Mouse (Mus musculus): ENCODE measurements around the gene Pa2g4. TPM values are rescaled to one million over a fixed set of nuclear protein-coding genes. Genes with fewer than 3 reads are reported as not detected.

Pa2g4 gene
- polyA plus RNA-seq, 1 experiment from 2014 or later: 163 TPM

DNA sequence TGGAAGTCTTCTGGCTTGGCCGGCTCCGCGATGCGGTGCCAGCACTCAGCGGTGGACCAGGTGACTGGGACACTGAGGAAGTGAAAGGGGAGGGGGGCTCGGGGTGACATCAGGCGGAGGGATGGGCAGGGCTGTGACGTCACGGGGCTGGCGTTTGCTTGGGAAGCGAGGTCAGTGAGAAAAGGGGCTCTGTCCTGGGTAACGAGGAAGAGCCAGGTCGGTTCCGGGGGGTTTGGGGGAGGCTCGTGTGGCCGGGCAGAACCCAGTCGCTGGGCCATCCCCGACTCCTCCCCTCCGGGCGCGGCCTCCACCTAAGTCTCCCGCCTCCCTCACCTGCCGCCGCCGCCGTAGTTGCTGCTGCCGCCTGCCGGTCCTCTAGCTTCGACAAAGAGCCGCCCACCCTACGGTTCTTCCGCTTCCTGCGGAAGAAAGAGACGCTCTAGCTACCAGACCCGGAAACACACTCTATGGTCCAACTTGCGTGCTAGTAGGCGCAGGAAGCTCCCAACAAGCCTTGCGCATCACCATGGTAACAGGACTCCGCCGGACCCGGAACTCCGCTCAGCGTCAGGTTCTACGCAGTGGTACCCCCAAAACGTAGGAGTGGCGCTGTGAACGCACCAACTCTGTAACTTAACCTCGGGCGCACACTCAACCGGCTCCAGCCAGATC is 18.3 kb downstream of the Pa2g4 start, which contains the start of gene Zc3h10:
Zc3h10 (minus strand) TSS at position 414 of the 672 bp plus-strand sequence.
- H3K4me3 ChIP-seq (ENCODE audit: low read depth, low read length): peak within 1 kb of the TSS; percentile 84
- H3K27ac ChIP-seq (ENCODE audit: low read depth, low read length): peak within 1 kb of the TSS; percentile 94
- H3K27me3 ChIP-seq (ENCODE audit: control insufficient read depth, insufficient read depth, low read length): no peaks in the 10 kb centered on the region
- peak within 1 kb of the TSS; percentile 87 for H3K4me2 ChIP-seq
- H3K9ac ChIP-seq (ENCODE audit: low read depth, low read length): peak within 1 kb of the TSS; percentile 95
- ATAC-seq (replicated peaks; ENCODE audit: insufficient number of reproducible peaks, low FRiP score, low TSS enrichment): peak; percentile 83
- H3K9me3 ChIP-seq (replicated peaks; ENCODE audit: control insufficient read depth, low read length): no peaks in the 10 kb centered on the region
- peaks cover 18% of the 10 kb centered on the region for H3K4me1 ChIP-seq (ENCODE audit: control insufficient read depth, insufficient read depth, low read length)
- H3K36me3 ChIP-seq (ENCODE audit: control insufficient read depth, insufficient read depth, low read length): peaks cover 18% of the 10 kb centered on the region
- WGBS (ENCODE audit: insufficient replicate concordance): under 1% methylated on average over 49 of the region's 50 CpGs

- WGBS (ENCODE audit: insufficient replicate concordance): 17% methylated on average over 7 of the region's 7 CpGs
- H3K4me3 ChIP-seq (ENCODE audit: low read depth, low read length): peak overlapping the region; percentile 84
- no peaks in the 10 kb centered on the region for H3K27me3 ChIP-seq (ENCODE audit: control insufficient read depth, insufficient read depth, low read length)
- peaks cover 21% of the 10 kb centered on the region for H3K36me3 ChIP-seq (ENCODE audit: control insufficient read depth, insufficient read depth, low read length)
- peak overlapping the region; percentile 70 for H3K9ac ChIP-seq (ENCODE audit: low read depth, low read length)
- H3K4me2 ChIP-seq: peak overlapping the region; percentile 87
- H3K9me3 ChIP-seq (replicated peaks; ENCODE audit: control insufficient read depth, low read length): no peaks in the 10 kb centered on the region
- ATAC-seq (replicated peaks; ENCODE audit: insufficient number of reproducible peaks, low FRiP score, low TSS enrichment): no peak
- H3K27ac ChIP-seq (ENCODE audit: low read depth, low read length): peak overlapping the region; percentile 94
- H3K4me1 ChIP-seq (ENCODE audit: control insufficient read depth, insufficient read depth, low read length): peaks cover 18% of the 10 kb centered on the region
Measured at GRCm38 (mm10) chr10:128546787-128547186, 19.0 kb downstream of the Pa2g4 start.

GRCm38 (mm10) chr10:128546361-128546760 is 19.4 kb downstream of the Pa2g4 start:
- Histone ChIP-seq H3K27ac (ENCODE audit: low read depth, low read length) (peak overlapping the region; percentile 94; the same call in 1 of the 2 replicates), H3K36me3 (ENCODE audit: control insufficient read depth, insufficient read depth, low read length) (peaks cover 21% of the 10 kb centered on the region), H3K4me2 (peak overlapping the region; percentile 87), H3K9ac (ENCODE audit: low read depth, low read length) (peak overlapping the region; percentile 70), H3K9me3 (replicated peaks; ENCODE audit: control insufficient read depth, low read length) (no peaks in the 10 kb centered on the region), H3K27me3 (ENCODE audit: control insufficient read depth, insufficient read depth, low read length) (no peaks in the 10 kb centered on the region), H3K4me1 (ENCODE audit: control insufficient read depth, insufficient read depth, low read length) (peaks cover 18% of the 10 kb centered on the region), H3K4me3 (ENCODE audit: low read depth, low read length) (peak overlapping the region; percentile 84)
- no peak for ATAC-seq (replicated peaks; ENCODE audit: insufficient number of reproducible peaks, low FRiP score, low TSS enrichment)
- WGBS (ENCODE audit: insufficient replicate concordance): 15% methylated on average over 4 of the region's 4 CpGs

DNA sequence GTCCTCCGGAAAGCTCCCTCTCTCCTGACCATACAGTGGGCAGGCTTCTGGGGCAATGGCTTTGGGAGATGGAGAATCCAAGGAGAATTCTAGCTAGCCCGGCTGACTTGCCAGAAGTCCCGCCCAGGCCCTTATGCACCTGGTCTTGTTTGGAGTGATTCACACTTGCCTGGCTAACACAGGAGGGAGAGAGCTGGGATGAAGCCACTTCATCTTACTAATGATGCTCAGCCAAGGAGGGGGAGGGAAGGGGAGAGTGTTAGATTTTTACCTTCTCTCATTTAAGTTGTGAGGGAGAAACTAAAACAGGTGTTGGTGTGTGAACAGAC is 20.3 kb downstream of the Pa2g4 start:
- Histone ChIP-seq H3K36me3 (ENCODE audit: control insufficient read depth, insufficient read depth, low read length) (peaks cover 21% of the 10 kb centered on the region), H3K27me3 (ENCODE audit: control insufficient read depth, insufficient read depth, low read length) (no peaks in the 10 kb centered on the region), H3K9me3 (replicated peaks; ENCODE audit: control insufficient read depth, low read length) (no peaks in the 10 kb centered on the region), H3K4me2 (no peak overlapping the region), H3K27ac (ENCODE audit: low read depth, low read length) (no peak overlapping the region), H3K9ac (ENCODE audit: low read depth, low read length) (no peak overlapping the region), H3K4me1 (ENCODE audit: control insufficient read depth, insufficient read depth, low read length) (peaks cover 18% of the 10 kb centered on the region), H3K4me3 (ENCODE audit: low read depth, low read length) (no peak overlapping the region)
- ATAC-seq (replicated peaks; ENCODE audit: insufficient number of reproducible peaks, low FRiP score, low TSS enrichment): no peak
- 86% methylated on average over 3 of the region's 3 CpGs for WGBS (ENCODE audit: insufficient replicate concordance)

DNA sequence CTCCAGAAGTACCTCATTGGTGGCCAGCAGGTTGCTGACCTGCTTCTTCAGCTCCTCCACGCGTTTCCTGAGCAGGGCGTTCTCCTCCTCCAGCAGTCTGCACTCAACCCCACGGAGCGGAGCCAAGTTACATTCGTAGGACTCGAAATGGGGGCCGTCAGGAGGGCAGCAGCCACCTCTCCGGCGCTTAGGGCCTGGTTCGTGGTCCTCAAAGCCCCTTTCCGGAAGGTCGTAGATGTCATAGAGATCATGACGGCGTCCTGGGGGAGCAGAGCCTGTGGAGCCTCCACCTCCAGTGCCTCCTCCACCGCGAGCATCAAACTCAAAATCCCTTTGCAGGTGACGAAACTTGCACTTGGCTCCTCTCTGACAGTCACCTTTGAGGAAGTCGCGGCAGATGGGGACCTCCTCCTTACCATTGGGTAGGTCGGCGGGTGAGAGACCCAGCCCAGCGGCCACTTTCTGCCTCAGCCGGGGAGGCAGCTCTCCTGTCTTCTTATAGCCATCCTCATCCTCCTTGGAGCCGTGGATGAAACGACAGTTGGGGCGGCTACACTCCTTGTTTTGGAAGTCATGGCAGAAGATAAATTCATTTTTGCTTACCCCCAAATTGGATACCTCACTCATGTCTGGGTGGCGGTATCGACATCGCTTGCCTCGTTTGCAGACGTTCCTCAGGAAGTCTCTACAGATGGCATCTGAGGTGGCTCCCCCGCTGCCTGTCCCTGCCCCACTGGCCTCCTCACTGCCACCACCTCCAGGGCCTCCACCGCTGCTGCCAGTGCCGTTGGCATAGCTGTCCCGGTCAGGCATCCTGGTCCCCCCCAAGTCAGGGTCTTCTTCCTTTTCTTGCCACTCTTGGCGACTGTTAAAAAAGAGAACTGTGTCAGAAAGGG is 20.9 kb downstream of the Pa2g4 start:
- peaks cover 18% of the 10 kb centered on the region for H3K4me1 ChIP-seq (ENCODE audit: control insufficient read depth, insufficient read depth, low read length)
- no peak overlapping the region for H3K27ac ChIP-seq (ENCODE audit: low read depth, low read length)
- WGBS (ENCODE audit: insufficient replicate concordance): 93% methylated on average over 37 of the region's 37 CpGs
- H3K9me3 ChIP-seq (replicated peaks; ENCODE audit: control insufficient read depth, low read length): no peaks in the 10 kb centered on the region
- H3K27me3 ChIP-seq (ENCODE audit: control insufficient read depth, insufficient read depth, low read length): no peaks in the 10 kb centered on the region
- H3K36me3 ChIP-seq (ENCODE audit: control insufficient read depth, insufficient read depth, low read length): peaks cover 21% of the 10 kb centered on the region
- H3K4me3 ChIP-seq (ENCODE audit: low read depth, low read length): no peak overlapping the region
- H3K9ac ChIP-seq (ENCODE audit: low read depth, low read length): no peak overlapping the region
- no peak for ATAC-seq (replicated peaks; ENCODE audit: insufficient number of reproducible peaks, low FRiP score, low TSS enrichment)
- no peak overlapping the region for H3K4me2 ChIP-seq

DNA sequence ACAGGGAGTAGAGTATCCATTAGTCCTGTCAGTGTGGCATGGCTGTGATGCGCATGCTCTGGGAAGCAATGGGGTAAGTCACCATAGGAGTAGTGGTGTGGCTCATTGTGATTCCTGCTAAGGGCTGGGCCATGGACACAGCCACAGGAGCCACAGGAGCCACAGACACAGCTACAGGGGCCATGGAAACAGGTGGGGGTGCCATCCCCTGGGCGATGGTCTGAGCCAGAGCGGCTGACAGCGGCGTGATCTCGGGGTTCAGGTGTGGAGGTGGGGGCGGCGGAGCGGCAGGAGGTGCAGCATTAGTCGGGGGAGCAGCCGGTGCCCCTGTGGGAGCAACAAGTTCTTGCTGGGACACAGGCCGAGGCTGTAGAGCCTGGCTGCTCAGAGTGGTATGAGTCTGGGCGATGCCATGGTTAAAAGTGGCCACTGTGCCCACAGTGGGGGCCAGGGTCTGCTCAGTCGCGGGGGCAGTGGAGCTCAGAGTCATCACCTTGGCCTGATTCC is 21.6 kb downstream of the Pa2g4 start:
- H3K9me3 ChIP-seq (replicated peaks; ENCODE audit: control insufficient read depth, low read length): no peaks in the 10 kb centered on the region
- H3K27ac ChIP-seq (ENCODE audit: low read depth, low read length): no peak overlapping the region
- H3K9ac ChIP-seq (ENCODE audit: low read depth, low read length): no peak overlapping the region
- no peak for ATAC-seq (replicated peaks; ENCODE audit: insufficient number of reproducible peaks, low FRiP score, low TSS enrichment)
- no peak overlapping the region for H3K4me3 ChIP-seq (ENCODE audit: low read depth, low read length)
- 93% methylated on average over 15 of the region's 15 CpGs for WGBS (ENCODE audit: insufficient replicate concordance)
- peaks cover 21% of the 10 kb centered on the region for H3K36me3 ChIP-seq (ENCODE audit: control insufficient read depth, insufficient read depth, low read length)
- peaks cover 18% of the 10 kb centered on the region for H3K4me1 ChIP-seq (ENCODE audit: control insufficient read depth, insufficient read depth, low read length)
- no peak overlapping the region for H3K4me2 ChIP-seq
- no peaks in the 10 kb centered on the region for H3K27me3 ChIP-seq (ENCODE audit: control insufficient read depth, insufficient read depth, low read length)

- no peak overlapping the region for H3K4me3 ChIP-seq (ENCODE audit: low read depth, low read length)
- H3K4me2 ChIP-seq: peak overlapping the region; percentile 9; the same call in 1 of the 2 replicates
- H3K27ac ChIP-seq (ENCODE audit: low read depth, low read length): no peak overlapping the region
- WGBS (ENCODE audit: insufficient replicate concordance): 64% methylated on average over 2 of the region's 2 CpGs
- H3K27me3 ChIP-seq (ENCODE audit: control insufficient read depth, insufficient read depth, low read length): no peaks in the 10 kb centered on the region
- no peaks in the 10 kb centered on the region for H3K9me3 ChIP-seq (replicated peaks; ENCODE audit: control insufficient read depth, low read length)
- H3K36me3 ChIP-seq (ENCODE audit: control insufficient read depth, insufficient read depth, low read length): peaks cover 21% of the 10 kb centered on the region
- H3K4me1 ChIP-seq (ENCODE audit: control insufficient read depth, insufficient read depth, low read length): peaks cover 18% of the 10 kb centered on the region
- no peak for ATAC-seq (replicated peaks; ENCODE audit: insufficient number of reproducible peaks, low FRiP score, low TSS enrichment)
- H3K9ac ChIP-seq (ENCODE audit: low read depth, low read length): no peak overlapping the region
Measured at GRCm38 (mm10) chr10:128543100-128543499, 22.7 kb downstream of the Pa2g4 start.

DNA sequence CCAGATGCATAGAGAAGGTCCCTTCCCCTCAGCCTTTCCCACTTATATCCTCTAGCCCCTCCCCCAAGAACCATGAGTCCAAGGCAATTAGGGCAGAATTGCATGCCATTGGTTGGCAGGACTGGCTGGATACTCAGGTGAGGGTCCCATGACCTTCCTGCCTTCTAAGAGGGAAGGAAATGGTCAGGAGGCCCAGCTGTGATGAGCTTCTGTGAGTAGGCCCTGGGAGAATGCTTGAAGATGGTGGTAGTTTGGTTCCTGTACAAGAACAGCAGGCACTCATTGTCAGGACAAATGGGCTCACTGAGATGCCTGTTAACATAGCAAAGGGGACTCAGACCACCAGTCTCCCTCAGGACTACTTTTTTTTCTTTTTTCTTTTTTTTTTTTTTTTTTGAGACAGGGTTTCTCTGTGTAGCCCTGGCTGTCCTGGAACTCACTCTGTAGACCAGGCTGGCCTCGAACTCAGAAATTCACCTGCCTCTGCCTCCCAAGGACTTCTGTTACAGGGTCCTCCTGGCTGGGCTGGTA is 27.4 kb downstream of the Pa2g4 start:
- Histone ChIP-seq H3K36me3 (ENCODE audit: control insufficient read depth, insufficient read depth, low read length) (peaks cover 6% of the 10 kb centered on the region; the same call in 1 of the 2 replicates), H3K9ac (ENCODE audit: low read depth, low read length) (no peak overlapping the region), H3K4me2 (no peak overlapping the region), H3K9me3 (replicated peaks; ENCODE audit: control insufficient read depth, low read length) (no peaks in the 10 kb centered on the region), H3K4me1 (ENCODE audit: control insufficient read depth, insufficient read depth, low read length) (peaks cover 9% of the 10 kb centered on the region; the same call in 1 of the 2 replicates), H3K27ac (ENCODE audit: low read depth, low read length) (no peak overlapping the region), H3K27me3 (ENCODE audit: control insufficient read depth, insufficient read depth, low read length) (no peaks in the 10 kb centered on the region), H3K4me3 (ENCODE audit: low read depth, low read length) (no peak overlapping the region)
- 100% methylated on average over 1 of the region's 1 CpGs for WGBS (ENCODE audit: insufficient replicate concordance)
- no peak for ATAC-seq (replicated peaks; ENCODE audit: insufficient number of reproducible peaks, low FRiP score, low TSS enrichment)

All from heart, embryonic 11.5 days (tissue).